Mouse (Mus musculus) erythroblast, adult 5-6 weeks (primary cell): ENCODE measurements around the gene Gtf2a1. TPM values are rescaled to one million over a fixed set of nuclear protein-coding genes. Genes with fewer than 3 reads are reported as not detected.

Source experiments
- total RNA-seq, 2 experiments: library from RNA; stranded (forward) in 1 of 2; stranded (reverse) in 1 of 2; fragments of 150-400 nt in 1 of 2; fragments of 200-764, 138-1000 nt in 1 of 2; gene quantifications; 2 replicates each; pipeline versions ENCODE4 v1.2.3 to v1.2.4; 2015 to 2017; ENCODE audit warnings: low replicate concordance in 2 of 2

The Gtf2a1 gene
- total RNA-seq, 2 experiments from 2014 or later = 22.9 to 23.2 TPM

Other genes starting within 250 kb of the Gtf2a1 start
- gene Cep128, start 206.1 kb downstream of the Gtf2a1 start, total RNA-seq (2015; ENCODE audit: low replicate concordance) = 88.4 and 93.6 TPM in 2 replicates
- gene Cep128, start 206.1 kb downstream of the Gtf2a1 start, total RNA-seq (2017; ENCODE audit: low replicate concordance) = 154 and 207 TPM in 2 replicates
- 0.96 and 3.3 TPM in 2 replicates for gene Tshr, start 205.9 kb downstream of the Gtf2a1 start, total RNA-seq (2015; ENCODE audit: low replicate concordance)
- 0.14 and 2.2 TPM in 2 replicates for gene Tshr, start 205.9 kb downstream of the Gtf2a1 start, total RNA-seq (2017; ENCODE audit: low replicate concordance)
- gene Ston2, start 197.9 kb upstream of the Gtf2a1 start, total RNA-seq (2015; ENCODE audit: low replicate concordance) = 0.58 and 1.5 TPM in 2 replicates
- gene Ston2, start 197.9 kb upstream of the Gtf2a1 start, total RNA-seq (2017; ENCODE audit: low replicate concordance) = 0.70 and 2.0 TPM in 2 replicates